Mouse (Mus musculus) MEL (cell line): ENCODE measurements at regions not wholly inside any gene's neighbourhood (a gene's known extent, or its start where the extent isn't known, plus 50 kb on each side); places are given as distances from the start of the nearest gene placed in this dataset.

Source experiments
- DNase-seq: peaks from one replicate; pipeline ENCODE4 v3.0.0; 2011; ENCODE audit warnings: low read depth, low spot score
- H3K27ac ChIP-seq: 2 replicates; pipeline ENCODE4 v1.5.1; 2012; ENCODE audit warnings: low read depth, mild to moderate bottlenecking, control low read depth, low read length, moderate library complexity; ENCODE audit not compliant: control insufficient read depth
- H3K27me3 ChIP-seq, 2 experiments: fragments of 150-350 bp in 1 of 2; sonication (generic) in 1 of 2; 2 replicates each; pipeline ENCODE4 v1.6.1; 2012; ENCODE audit warnings: low read length in 2 of 2, mild to moderate bottlenecking in 2 of 2, improper control_type of control experiment in 1 of 2, moderate library complexity in 1 of 2; ENCODE audit not compliant: insufficient read depth in 2 of 2, control insufficient read depth in 1 of 2
- H3K36me3 ChIP-seq, 2 experiments: 2 replicates each; pipeline ENCODE4 v1.6.1; 2012 to 2014; ENCODE audit warnings: low read length in 2 of 2, improper control_type of control experiment in 1 of 2, inconsistent platforms in 1 of 2, mild to moderate bottlenecking in 1 of 2; ENCODE audit not compliant: insufficient read depth in 2 of 2, control insufficient read depth in 1 of 2
- H3K4me1 ChIP-seq, 2 experiments: fragments of 150-350 bp in 1 of 2; sonication (generic) in 1 of 2; 2 replicates each; pipeline ENCODE4 v1.6.1; 2012; ENCODE audit warnings: low read length in 2 of 2, improper control_type of control experiment in 1 of 2, mild to moderate bottlenecking in 1 of 2; ENCODE audit not compliant: insufficient read depth in 2 of 2, control insufficient read depth in 1 of 2
- H3K4me3 ChIP-seq, 2 experiments: fragments of 150-350 bp in 1 of 2; sonication (generic) in 1 of 2; 2 replicates each; pipeline ENCODE4 v1.5.1; 2012; ENCODE audit warnings: low read depth in 2 of 2, low read length in 2 of 2, mild to moderate bottlenecking in 2 of 2, moderate library complexity in 2 of 2, control low read depth in 1 of 2, improper control_type of control experiment in 1 of 2; ENCODE audit not compliant: control insufficient read depth in 1 of 2, insufficient read depth in 1 of 2
- H3K79me2 ChIP-seq: 2 replicates; pipeline ENCODE4 v1.6.1; 2012; ENCODE audit warnings: mild to moderate bottlenecking, low read length, moderate library complexity; ENCODE audit not compliant: control insufficient read depth, poor library complexity, insufficient read depth
- H3K9ac ChIP-seq: 2 replicates; pipeline ENCODE4 v1.6.1; 2012; ENCODE audit warnings: low read depth, mild to moderate bottlenecking, control low read depth, low read length, moderate library complexity; ENCODE audit not compliant: control insufficient read depth, poor library complexity, severe bottlenecking
- H3K9me3 ChIP-seq: fragments of 150-350 bp; sonication (generic); replicated peaks from 2 replicates; pipeline ENCODE4 v1.6.1; 2012; ENCODE audit warnings: mild to moderate bottlenecking, low read length, improper control_type of control experiment, moderate library complexity; ENCODE audit not compliant: insufficient read depth
- E2F4 ChIP-seq: IDR thresholded peaks from 2 replicates; pipeline ENCODE4 v1.6.1; 2011; ENCODE audit warnings: low read depth, low read length, improper control_type of control experiment, borderline replicate concordance
- EP300 ChIP-seq, 2 experiments: IDR thresholded peaks; 2 replicates each; pipeline ENCODE4 v1.6.1; 2011; ENCODE audit warnings: improper control_type of control experiment in 2 of 2, low read length in 2 of 2, low read depth in 1 of 2, mild to moderate bottlenecking in 1 of 2
- GATA1 ChIP-seq: IDR thresholded peaks from 2 replicates; pipeline ENCODE4 v1.6.1; 2011; ENCODE audit warnings: low read depth, low read length, improper control_type of control experiment
- JUND ChIP-seq: IDR thresholded peaks from 2 replicates; pipeline ENCODE4 v1.6.1; 2011; ENCODE audit warnings: low read depth, mild to moderate bottlenecking, improper control_type of control experiment, low read length
- MAFK ChIP-seq: IDR thresholded peaks from 2 replicates; pipeline ENCODE4 v1.6.1; 2011; ENCODE audit warnings: low read depth, mild to moderate bottlenecking, low read length, improper control_type of control experiment, borderline replicate concordance
- MAX ChIP-seq: IDR thresholded peaks from 2 replicates; pipeline ENCODE4 v1.6.1; 2011; ENCODE audit warnings: low read length, improper control_type of control experiment
- NRF1 ChIP-seq: IDR thresholded peaks from 2 replicates; pipeline ENCODE4 v1.6.1; 2014; ENCODE audit warnings: low read depth, mild to moderate bottlenecking, inconsistent platforms, low read length, improper control_type of control experiment, moderate library complexity; ENCODE audit not compliant: poor library complexity, insufficient read depth, severe bottlenecking
- POLR2A ChIP-seq, 2 experiments: IDR thresholded peaks; 2 replicates each; pipeline ENCODE4 v1.6.1; 2011 to 2012; ENCODE audit warnings: low read length in 2 of 2, mild to moderate bottlenecking in 2 of 2, control low read depth in 1 of 2, improper control_type of control experiment in 1 of 2, low read depth in 1 of 2, moderate library complexity in 1 of 2; ENCODE audit not compliant: control insufficient read depth in 1 of 2, insufficient read depth in 1 of 2, poor library complexity in 1 of 2
- POLR2AphosphoS2 ChIP-seq: IDR thresholded peaks from 2 replicates; pipeline ENCODE4 v1.6.1; 2011; ENCODE audit warnings: low read length, improper control_type of control experiment
- POLR2AphosphoS5 ChIP-seq: IDR thresholded peaks from 2 replicates; pipeline ENCODE4 v1.6.1; 2012; ENCODE audit warnings: low read depth, borderline replicate concordance, mild to moderate bottlenecking, inconsistent platforms, low read length, moderate library complexity, mixed read lengths
- SIN3A ChIP-seq: IDR thresholded peaks from 2 replicates; pipeline ENCODE4 v1.6.1; 2012; ENCODE audit warnings: low read length, improper control_type of control experiment, inconsistent platforms
- SMC3 ChIP-seq: IDR thresholded peaks from 2 replicates; pipeline ENCODE4 v1.6.1; 2011; ENCODE audit warnings: low read depth, low read length, improper control_type of control experiment
- TAL1 ChIP-seq: IDR thresholded peaks from 2 replicates; pipeline ENCODE4 v1.6.1; 2012; ENCODE audit warnings: mild to moderate bottlenecking, inconsistent platforms, low read length, moderate library complexity, mixed read lengths
- TCF12 ChIP-seq: IDR thresholded peaks from 2 replicates; pipeline ENCODE4 v1.6.1; 2014; ENCODE audit warnings: low read depth, mild to moderate bottlenecking, inconsistent platforms, low read length, improper control_type of control experiment, moderate library complexity
- USF1 ChIP-seq: IDR thresholded peaks from 2 replicates; pipeline ENCODE4 v1.6.1; 2014; ENCODE audit warnings: low read depth, mild to moderate bottlenecking, inconsistent platforms, low read length, improper control_type of control experiment, moderate library complexity
- USF2 ChIP-seq, 2 experiments: IDR thresholded peaks; 2 replicates each; pipeline ENCODE4 v1.6.1; 2011 to 2012; ENCODE audit warnings: improper control_type of control experiment in 2 of 2, low read length in 2 of 2, borderline replicate concordance in 1 of 2, inconsistent platforms in 1 of 2, low read depth in 1 of 2, mild to moderate bottlenecking in 1 of 2; ENCODE audit not compliant: insufficient read depth in 1 of 2
- ZMIZ1 ChIP-seq: IDR thresholded peaks from 2 replicates; pipeline ENCODE4 v1.6.1; 2012; ENCODE audit warnings: low read depth, mild to moderate bottlenecking, inconsistent platforms, low read length, improper control_type of control experiment, moderate library complexity
- ZNF384 ChIP-seq: IDR thresholded peaks from 2 replicates; pipeline ENCODE4 v1.6.1; 2012; ENCODE audit warnings: low read depth, mild to moderate bottlenecking, inconsistent platforms, low read length, improper control_type of control experiment

- DNase-seq, result no peak
- no peak overlapping the region for H3K27ac ChIP-seq
- no peaks in the 10 kb centered on the region for H3K79me2 ChIP-seq
- no peak overlapping the region for H3K9ac ChIP-seq
- no peaks in the 10 kb centered on the region for H3K4me1 ChIP-seq
- H3K9me3 ChIP-seq, result no peaks in the 10 kb centered on the region
- no peak overlapping the region for H3K4me3 ChIP-seq
- H3K27me3 ChIP-seq, result no peaks in the 10 kb centered on the region
- no peaks in the 10 kb centered on the region for H3K36me3 ChIP-seq
- no peak for TF ChIP-seq NRF1
- TF ChIP-seq GATA1, result no peak
- TF ChIP-seq ZNF384, result no peak
- no peak for TF ChIP-seq POLR2AphosphoS2
- no peak for TF ChIP-seq SIN3A
- no peak for TF ChIP-seq POLR2A (IDR thresholded peaks at IDR 0.05; ENCODE audit: control insufficient read depth in 1 of 2, insufficient read depth in 1 of 2, low read depth in 1 of 2, low read length in 2 of 2, poor library complexity in 1 of 2)
- TF ChIP-seq TAL1, result no peak
- TF ChIP-seq MAX, result no peak
- TF ChIP-seq ZMIZ1, result no peak
- TF ChIP-seq USF2 (IDR thresholded peaks at IDR 0.05; ENCODE audit: borderline replicate concordance in 1 of 2, insufficient read depth in 1 of 2, low read depth in 1 of 2, low read length in 2 of 2), result no peak
- no peak for TF ChIP-seq EP300 (IDR thresholded peaks at IDR 0.05; ENCODE audit: low read depth in 1 of 2, low read length in 2 of 2)
- TF ChIP-seq JUND, result no peak
- TF ChIP-seq E2F4, result no peak
- TF ChIP-seq POLR2AphosphoS5, result no peak
- TF ChIP-seq SMC3, result no peak
- no peak for TF ChIP-seq MAFK
- TF ChIP-seq TCF12, result no peak
Observed at GRCm38 (mm10) chr9:85985671-85986070, 143.5 kb downstream of the Tpbg start.

- Histone ChIP-seq H3K27ac (no peak overlapping the region), H3K79me2 (no peaks in the 10 kb centered on the region), H3K9ac (no peak overlapping the region), H3K4me3 (no peak overlapping the region)
- TF ChIP-seq POLR2AphosphoS5 (no peak), ZNF384 (no peak), E2F4 (no peak), GATA1 (no peak), USF1 (no peak), POLR2AphosphoS2 (no peak), TCF12 (no peak), SMC3 (no peak), POLR2A (IDR thresholded peaks at IDR 0.05; ENCODE audit: control insufficient read depth in 1 of 2, insufficient read depth in 1 of 2, low read depth in 1 of 2, low read length in 2 of 2, poor library complexity in 1 of 2) (no peak)
- TF ChIP-seq, all 39 proteins: peak for 0
- H3K9me3 ChIP-seq, result no peaks in the 10 kb centered on the region
- no peaks in the 10 kb centered on the region for H3K36me3 ChIP-seq
- H3K4me1 ChIP-seq, result no peaks in the 10 kb centered on the region
- H3K27me3 ChIP-seq, result no peaks in the 10 kb centered on the region
- no peak for DNase-seq
Observed at GRCm38 (mm10) chr9:85986142-85986541, 144.0 kb downstream of the Tpbg start.
